ENCODE assay signal across 8 mouse cellular contexts in genomic region chr8:77549881-77550580, GRCm38 (mm10). TPM values are rescaled to one million over a fixed set of nuclear protein-coding genes. Genes with fewer than 3 reads are reported as not detected.
A peak's percentile ranks its signal among the peaks of the same experiment; 100 is the strongest.
DNase-seq lines count a peak whose midpoint lies in the region; ATAC-seq lines count a peak whose summit lies in the region.

No protein-coding gene starts in this region.

- WGBS in large intestine, adult 2 months, result 3% methylated on average over 7 of the region's 7 CpGs

- DNase-seq in heart, adult 18-20 months, result peak; percentile 50 to 52
- no peak for DNase-seq in heart, adult 11 months
- DNase-seq in R1 (ENCODE audit: low read depth, low spot score), result peak; percentile 43
- DNase-seq in embryo, embryonic 9.5 days (ENCODE audit: extremely low spot score), result peak; percentile 17
- peak; percentile 54 to 71 for DNase-seq in heart, postnatal 10 days
- peak; percentile 31 for DNase-seq in large intestine, adult 2 months (ENCODE audit: low read depth, low spot score)
- DNase-seq in thymus, postnatal 0 days (ENCODE audit: low spot score), result peak; percentile 57

- intact Hi-C loops in heart, postnatal 10 days (cut with DNase I), result no loop called here

- peak; percentile 84 for ATAC-seq in megakaryocyte-erythroid progenitor cell, adult 5-6 weeks (replicated peaks; ENCODE audit: low FRiP score, low TSS enrichment, poor library complexity, severe bottlenecking)

RNA-seq across cellular contexts. Expression of gene Prmt9, which starts 0.8 kb away (rescaled TPM):
- total RNA-seq in heart, adult 18-20 months (2021), result 10 to 100 TPM; 10.0 to 11.8 TPM
- 10 to 100 TPM; 15.6 to 16.0 TPM for total RNA-seq in heart, postnatal 10 days (2021)
- polyA plus RNA-seq in large intestine, adult 2 months (2012; rRNA removed), result 4.4 and 5.6 TPM in 2 replicates
- total RNA-seq in megakaryocyte-erythroid progenitor cell, adult 5-6 weeks (2014; fragmentation: Nextera tagmentation), result 24.1 and 28.9 TPM in 2 replicates
- total RNA-seq in megakaryocyte-erythroid progenitor cell, adult 5-6 weeks (2017), result 26.1 and 31.2 TPM in 2 replicates
- 23.8 and 25.8 TPM in 2 replicates for polyA plus RNA-seq in thymus, postnatal 0 days (2015; fragmentation: Nextera tagmentation; extraction: Ambion mirVana)

RNA-seq across cellular contexts. Expression of gene Arhgap10, which starts 32.3 kb away (rescaled TPM):
- total RNA-seq in heart, adult 18-20 months (2021), result 10 to 100 TPM; 49.3 to 51.0 TPM
- total RNA-seq in heart, postnatal 10 days (2021), result 10 to 100 TPM; 54.5 to 54.6 TPM
- polyA plus RNA-seq in large intestine, adult 2 months (2012; rRNA removed), result 3.6 and 3.7 TPM in 2 replicates
- total RNA-seq in megakaryocyte-erythroid progenitor cell, adult 5-6 weeks (2014; fragmentation: Nextera tagmentation), result 9.5 and 13.3 TPM in 2 replicates
- 18.2 and 27.8 TPM in 2 replicates for total RNA-seq in megakaryocyte-erythroid progenitor cell, adult 5-6 weeks (2017)
- 16.5 and 17.8 TPM in 2 replicates for polyA plus RNA-seq in thymus, postnatal 0 days (2015; fragmentation: Nextera tagmentation; extraction: Ambion mirVana)
